Mouse (Mus musculus): ENCODE results near the gene Taar1. TPM values are rescaled to one million over a fixed set of nuclear protein-coding genes. Genes with fewer than 3 reads are reported as not detected.

Gene Taar1
- total RNA-seq (2021): not detected
- long read RNA-seq, experiment 1: 0 reads
- long read RNA-seq, experiment 2: 0 reads

DNA sequence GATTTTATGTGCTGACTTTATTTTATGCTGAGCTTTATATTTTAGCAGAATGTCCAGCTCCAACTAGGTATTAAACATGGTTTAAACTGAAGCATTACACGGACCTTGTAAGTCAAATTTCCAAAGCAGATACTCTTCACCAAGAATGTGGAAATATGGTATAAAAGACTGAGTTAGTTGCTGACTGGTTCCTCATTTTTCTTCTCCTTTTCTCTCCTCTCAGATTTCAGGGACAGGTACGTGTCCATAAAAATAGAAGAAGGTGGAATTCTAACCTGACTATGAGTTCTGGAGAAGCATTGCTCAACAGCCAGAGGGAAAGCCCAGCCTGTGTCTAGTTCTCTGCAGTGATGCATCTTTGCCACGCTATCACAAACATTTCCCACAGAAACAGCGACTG, at the start of gene Taar1:
Gene Taar1 (plus strand): TSS at position 301 of the 400 bp plus-strand sequence.
- no peak for DNase-seq (ENCODE audit: low spot score in 2 of 2)

DNA sequence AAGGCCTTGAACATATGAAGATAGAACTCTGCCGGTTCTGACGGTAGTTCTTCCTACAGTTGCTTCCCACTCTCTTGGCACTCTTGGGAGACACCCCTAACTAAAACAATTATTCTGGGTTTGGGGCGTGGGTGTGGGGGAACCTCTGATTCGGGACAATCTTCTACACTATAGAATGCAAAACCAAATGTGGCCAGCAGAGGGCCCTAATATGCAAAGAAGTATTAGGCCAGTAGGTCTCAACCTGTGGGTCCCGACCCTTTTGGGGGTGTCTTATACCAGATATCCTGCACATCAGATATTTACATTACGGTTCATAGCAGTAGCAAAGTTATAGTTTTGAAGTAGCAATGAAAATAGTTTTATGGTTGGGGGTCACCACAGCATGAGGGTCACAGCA, 39.5 kb upstream of the Taar1 start:
- DNase-seq (ENCODE audit: low spot score in 2 of 2): no peak

DNA sequence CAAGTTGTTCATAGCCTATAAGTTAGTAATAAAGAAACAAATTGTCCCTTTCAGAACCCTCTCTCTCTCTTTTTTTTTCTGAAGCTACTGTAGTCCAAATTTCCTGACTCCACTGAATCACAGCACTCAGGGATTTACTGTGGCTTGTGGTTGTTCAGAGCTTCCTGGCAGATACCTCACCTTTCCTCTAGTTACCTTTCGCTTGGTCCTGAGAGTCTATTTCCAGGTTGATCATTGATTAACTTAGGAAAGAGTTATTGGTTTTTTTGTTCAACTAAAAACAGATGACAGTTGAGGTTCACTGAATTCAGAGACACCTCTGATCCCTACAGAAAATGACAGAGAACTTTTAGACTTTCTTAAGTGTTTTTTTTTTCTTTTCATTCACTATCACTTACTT, 35.2 kb upstream of the Taar1 start:
- DNase-seq (ENCODE audit: low spot score in 2 of 2): no peak

DNA sequence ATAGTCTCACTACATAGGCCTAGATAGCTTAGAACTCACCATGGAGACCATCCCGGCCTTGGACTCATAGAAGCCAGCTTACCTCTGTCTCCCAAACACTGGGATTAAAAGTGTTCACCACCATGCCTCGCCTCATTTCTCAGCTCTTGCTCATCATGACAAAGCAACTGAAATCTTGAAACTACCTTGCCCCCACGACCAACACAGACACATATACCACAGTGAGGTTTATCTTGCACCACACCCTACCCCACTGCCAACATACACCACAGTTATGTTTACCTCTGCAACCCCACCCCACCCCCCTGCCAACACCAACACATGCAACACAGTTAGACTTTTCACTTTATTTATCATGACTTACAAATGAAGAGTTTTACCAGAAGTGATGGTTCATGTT, 34.1 kb upstream of the Taar1 start:
- no peak for DNase-seq (ENCODE audit: low spot score in 2 of 2)

DNA sequence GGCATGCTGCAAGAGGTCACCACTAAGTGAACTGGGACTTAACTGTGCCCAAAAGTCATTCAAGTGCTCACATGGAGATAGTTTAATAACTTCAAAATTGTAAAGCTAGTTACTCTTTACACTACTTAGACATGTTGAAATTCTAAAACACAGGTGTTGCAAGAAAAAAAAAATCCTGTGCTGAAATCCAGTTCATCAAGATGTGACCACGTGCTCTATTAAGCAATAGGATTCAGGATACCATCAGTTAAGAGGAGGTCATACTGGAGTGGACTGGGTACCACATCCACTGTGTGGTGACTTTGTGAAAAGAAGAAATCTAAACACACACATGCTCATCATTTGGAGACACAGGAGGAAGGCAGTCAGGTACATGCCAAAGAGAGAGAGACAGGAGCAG, 27.2 kb upstream of the Taar1 start:
- no peak for DNase-seq (ENCODE audit: low spot score in 2 of 2)

DNA sequence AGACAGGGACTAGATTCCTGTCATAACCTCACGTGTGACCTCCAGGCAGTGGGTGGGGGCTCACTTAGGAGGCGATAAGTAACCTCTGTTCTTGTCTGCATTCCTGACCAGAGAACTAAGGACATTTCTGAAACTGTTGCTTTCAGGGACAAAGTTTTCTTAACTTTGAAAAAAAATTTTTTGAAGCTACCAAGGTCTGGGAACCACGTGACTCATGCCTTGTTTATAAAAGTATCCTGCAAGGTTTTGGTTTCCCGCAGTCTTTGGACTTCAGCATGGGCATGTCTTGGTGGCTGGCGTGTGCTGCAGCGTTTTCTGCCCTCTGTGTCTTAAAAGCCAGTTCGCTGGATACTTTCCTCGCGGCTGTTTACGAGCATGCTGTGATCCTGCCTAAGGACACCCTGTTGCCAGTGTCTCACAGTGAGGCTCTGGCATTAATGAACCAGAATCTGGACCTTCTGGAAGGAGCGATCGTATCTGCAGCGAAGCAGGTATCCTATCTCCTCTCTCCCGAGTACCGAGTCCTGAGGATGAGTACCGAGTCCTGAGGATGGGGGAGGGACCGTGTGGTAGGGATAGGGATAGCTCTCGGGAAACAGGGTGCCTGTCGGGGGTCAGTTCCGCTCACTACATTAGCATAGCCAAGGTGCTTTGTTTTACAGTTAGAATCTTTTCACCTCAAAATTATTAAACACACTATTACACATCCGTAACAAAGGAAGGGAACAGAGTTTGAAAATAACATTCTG, 25.4 kb upstream of the Taar1 start, which contains the start of gene Vnn1:
Gene Vnn1 (plus strand): TSS at position 88 of the 749 bp plus-strand sequence.
- no peak for DNase-seq (ENCODE audit: low spot score in 2 of 2)

DNA sequence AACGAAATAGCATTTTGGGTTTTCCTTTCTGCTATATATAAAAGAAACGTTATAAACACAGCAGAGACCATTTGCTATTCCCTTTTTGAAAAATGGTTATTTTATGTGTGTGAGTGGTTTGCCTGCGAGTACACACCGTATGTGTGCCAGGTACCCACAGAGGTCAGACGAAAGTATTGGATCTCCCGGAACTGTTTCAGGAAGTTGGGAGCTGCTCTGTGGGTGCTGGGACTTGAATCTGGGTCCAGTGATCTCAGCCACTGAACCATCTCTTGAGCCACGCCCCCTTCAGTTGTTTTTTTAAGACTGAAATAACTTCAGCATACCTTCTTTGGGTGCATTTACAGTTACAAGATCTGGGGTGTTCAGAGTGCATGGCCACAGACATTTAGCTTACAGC, 24.8 kb upstream of the Taar1 start:
- DNase-seq (ENCODE audit: low spot score in 2 of 2): no peak

DNA sequence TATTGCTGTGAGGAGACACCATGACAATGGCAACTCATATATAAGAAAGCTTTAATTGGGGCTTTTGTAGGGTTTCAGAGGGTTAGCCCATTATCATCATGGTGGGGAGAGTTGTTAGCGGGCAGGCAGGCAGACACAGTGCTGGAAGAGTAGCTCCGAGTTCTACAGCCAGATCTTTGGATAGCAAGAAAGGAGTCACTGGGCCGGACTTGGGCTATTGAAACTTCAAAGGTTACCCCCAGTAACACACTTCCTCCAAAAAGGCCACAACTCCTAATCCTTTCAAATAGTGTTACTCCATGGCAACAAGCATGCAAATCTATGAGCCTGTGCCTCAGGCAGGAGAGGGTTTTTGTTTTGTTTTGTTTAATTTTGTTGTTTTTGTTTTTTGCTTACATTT, 19.0 kb upstream of the Taar1 start:
- DNase-seq (ENCODE audit: low spot score in 2 of 2): no peak

DNA sequence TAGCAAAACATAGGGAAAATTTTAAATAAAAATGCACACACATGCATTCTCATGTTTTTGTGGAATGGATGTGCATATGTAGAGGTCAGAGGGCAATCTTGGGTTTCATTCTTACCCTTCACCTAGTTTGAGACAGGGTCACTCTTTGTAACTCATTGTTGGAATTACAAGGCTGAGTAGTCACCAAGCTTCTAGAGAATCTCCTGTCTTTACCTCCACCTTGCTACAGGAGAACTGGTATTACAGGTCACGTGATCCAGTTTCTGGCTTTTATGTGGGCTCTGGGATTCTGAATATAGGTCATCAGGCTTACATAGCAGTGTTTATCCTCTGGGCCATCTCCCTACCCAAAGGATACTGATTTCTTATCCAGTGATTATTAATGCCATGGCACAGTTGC, 14.5 kb upstream of the Taar1 start:
- DNase-seq (ENCODE audit: low spot score in 2 of 2): no peak

DNA sequence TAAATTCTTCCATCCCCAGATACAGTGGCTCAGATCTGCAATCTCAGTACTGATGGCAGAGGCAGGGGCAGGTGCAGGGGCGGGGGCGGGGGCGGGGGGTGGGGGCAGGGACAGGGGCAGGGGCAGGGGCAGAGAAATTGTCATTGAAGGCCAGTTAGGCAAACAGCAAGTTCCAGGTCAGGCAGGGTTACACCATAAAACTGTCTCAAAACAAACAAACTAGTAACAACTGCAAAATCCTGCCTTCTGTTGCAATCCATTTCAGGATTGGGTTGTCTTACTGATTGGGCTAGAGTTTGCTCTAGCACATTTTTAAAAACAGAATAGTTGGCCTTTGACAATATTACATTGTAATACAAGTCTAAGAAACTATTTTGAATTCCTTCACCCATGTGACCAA, 2.3 kb downstream of the Taar1 start:
- DNase-seq (ENCODE audit: low spot score in 2 of 2): no peak

DNA sequence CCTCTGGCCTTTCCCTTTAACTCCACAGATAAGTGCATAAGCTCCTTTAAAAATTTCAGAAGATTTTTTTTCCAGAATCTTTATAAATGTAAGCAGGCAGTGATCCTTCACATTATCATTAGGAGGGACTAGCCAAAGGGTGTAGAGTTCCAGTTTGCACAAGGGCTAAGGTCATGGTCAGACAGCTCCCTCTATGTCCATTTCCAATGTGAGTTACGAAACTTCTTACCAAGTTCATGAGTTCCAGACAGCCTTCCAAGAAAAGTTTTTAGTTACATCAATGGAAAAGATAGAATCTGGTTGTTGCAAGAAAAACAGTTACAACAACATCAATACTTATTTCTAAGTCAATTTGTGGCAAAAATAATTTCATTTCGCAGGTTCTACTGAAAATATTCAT, 3.8 kb downstream of the Taar1 start:
- no peak for DNase-seq (ENCODE audit: low spot score in 2 of 2)

DNA sequence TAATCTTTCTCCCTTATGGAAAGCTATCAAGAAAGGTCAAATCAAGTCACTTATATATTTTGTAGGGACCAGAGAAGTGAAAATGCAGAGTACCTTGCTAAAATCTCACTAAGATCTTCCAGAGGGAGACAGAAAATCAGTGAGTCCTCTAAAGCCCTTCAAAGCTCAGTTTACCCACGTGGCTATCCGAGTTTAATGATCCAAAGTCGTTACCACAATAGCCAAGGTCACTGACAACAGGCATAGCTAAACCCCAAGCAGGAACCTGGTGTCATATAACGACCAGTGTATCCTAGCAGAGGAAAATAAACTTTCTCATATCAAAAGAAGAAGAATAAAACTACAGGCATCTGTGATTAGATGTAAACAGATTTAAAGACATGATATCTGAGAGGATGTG, 17.5 kb downstream of the Taar1 start:
- DNase-seq (ENCODE audit: low spot score in 2 of 2): no peak

DNA sequence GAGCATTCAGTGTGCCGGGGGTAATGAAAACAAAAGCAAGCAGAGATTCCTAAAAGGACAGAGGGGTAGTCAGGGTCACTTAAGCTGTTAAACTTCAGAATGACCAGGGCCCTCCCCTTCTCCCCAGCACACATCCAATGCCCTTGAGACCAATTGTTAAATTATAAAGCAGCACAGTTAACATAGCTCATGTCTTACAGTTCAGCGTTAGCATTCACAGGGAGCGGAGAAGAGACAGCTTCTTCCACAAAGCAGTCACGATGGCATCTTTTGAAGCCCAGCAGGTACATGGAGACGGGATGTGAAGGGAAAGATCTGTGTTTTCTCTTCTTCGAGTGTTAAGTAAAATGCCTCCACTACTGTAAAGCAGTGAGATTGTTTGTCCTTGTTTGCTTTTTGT, 18.2 kb downstream of the Taar1 start, which contains the start of gene Taar2:
Gene Taar2 (plus strand): TSS at position 261 of the 400 bp plus-strand sequence.
- no peak for DNase-seq (ENCODE audit: low spot score in 2 of 2)

DNA sequence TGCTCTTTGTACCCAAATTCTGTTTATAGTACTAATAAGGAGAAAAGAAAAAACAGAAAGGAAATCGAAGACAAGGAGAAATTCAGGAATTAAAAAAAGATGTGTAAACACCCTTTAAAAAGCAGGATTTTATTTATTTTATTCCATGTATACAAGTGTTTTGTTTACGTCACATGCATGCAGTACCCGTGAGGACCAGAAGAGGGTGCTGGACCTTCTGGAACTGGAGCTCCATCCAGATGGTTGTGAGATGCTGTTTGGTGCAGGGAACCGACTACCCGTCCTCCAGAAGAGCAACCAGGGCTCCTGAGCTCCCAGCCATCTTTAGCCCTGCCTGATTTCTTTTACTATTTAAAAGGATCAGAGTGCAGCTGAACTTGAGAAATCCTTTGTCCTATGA, 22.3 kb downstream of the Taar1 start:
- no peak for DNase-seq (ENCODE audit: low spot score in 2 of 2)

DNA sequence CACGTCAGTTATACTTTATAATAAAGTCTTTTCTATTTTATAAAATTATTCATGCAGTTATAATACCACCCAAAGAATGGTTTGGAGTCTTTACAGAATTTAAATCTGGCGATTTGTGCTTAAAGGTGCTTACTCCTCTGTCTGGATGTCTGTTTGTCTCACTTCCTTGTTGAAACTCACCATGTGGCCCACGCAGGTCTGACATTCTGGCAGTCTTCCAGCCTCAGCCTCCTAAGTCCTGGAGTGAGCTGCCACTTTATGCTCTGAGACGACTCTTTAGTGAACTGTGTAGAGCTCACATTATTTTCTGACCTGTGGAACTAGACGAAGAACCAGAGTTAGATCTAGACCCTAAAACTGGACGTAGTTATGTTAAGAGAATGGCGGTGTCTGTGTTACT, 27.9 kb downstream of the Taar1 start:
- DNase-seq (ENCODE audit: low spot score in 2 of 2): no peak

DNA sequence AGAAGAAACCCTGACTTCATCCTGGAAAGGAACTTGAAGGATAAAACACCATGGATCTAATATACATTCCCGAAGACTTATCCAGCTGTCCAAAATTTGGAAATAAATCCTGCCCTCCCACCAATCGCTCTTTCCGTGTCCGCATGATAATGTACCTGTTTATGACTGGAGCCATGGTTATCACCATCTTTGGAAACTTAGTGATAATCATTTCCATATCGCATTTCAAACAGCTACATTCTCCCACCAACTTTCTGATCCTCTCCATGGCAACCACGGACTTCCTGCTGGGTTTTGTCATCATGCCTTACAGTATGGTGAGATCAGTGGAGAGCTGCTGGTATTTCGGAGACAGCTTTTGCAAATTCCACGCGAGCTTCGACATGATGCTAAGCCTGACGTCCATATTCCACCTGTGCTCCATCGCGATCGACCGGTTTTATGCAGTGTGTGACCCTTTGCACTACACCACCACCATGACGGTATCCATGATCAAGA, 29.4 kb downstream of the Taar1 start, which contains the start of gene Taar3:
Gene Taar3 (plus strand): TSS at position 51 of the 498 bp plus-strand sequence.
- DNase-seq (ENCODE audit: low spot score in 2 of 2): no peak

DNA sequence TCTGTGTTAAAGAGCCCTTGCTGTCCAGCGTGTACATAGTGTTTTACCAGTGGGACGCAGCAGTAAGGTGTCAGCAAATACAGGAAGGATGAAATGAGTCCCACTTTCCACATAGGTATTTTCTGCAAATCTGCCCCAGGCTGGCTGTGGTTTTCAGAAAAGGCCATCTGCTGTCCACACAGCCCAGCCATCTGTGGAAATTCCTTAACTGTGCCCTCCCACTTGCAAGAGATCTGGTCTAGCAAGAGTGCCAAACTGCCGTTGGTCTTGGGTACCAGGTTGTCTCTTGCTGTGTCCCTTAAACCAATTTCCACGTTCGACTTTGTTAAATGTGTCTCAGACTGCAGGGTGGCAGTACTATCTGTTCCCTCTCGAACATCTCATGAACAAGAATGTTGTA, 31.6 kb downstream of the Taar1 start:
- DNase-seq (ENCODE audit: low spot score in 2 of 2): no peak

DNA sequence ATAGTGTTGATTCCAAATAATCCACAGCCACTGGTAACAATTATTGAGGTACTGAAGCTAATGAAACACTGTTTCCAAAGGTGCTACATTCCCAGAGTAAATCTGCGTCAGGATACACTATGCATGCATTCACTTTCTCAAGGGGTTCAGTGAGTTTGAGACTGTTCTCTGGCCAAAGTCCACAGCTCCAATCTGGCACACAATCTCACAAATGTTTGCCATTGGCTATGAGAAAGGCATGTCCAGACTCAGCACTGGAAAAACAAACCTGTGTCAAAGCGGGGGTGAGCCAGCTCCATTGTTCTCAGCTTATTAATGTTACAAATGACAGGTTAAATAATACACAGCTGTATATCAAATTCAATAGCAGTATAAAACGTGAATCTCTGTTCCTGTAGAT, 38.9 kb downstream of the Taar1 start:
- DNase-seq (ENCODE audit: low spot score in 2 of 2): no peak

DNA sequence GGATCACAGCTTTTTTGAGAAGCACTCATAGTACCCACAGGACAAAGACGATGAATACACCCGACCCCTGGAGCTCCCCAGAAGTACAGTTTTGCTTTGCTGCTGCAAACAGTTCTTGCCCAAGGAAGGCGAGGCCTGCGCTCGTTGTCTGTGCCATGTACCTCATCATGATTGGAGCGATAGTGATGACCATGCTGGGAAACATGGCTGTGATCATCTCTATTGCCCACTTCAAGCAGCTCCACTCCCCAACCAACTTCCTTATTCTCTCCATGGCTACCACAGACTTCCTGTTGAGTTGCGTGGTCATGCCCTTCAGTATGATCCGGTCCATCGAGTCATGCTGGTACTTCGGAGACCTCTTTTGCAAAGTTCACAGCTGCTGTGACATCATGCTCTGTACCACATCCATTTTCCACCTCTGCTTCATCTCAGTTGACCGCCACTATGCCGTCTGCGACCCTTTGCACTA, 40.3 kb downstream of the Taar1 start, which contains the start of gene Taar4:
Gene Taar4 (plus strand): TSS at position 51 of the 472 bp plus-strand sequence.
- no peak for DNase-seq (ENCODE audit: low spot score in 2 of 2)

DNA sequence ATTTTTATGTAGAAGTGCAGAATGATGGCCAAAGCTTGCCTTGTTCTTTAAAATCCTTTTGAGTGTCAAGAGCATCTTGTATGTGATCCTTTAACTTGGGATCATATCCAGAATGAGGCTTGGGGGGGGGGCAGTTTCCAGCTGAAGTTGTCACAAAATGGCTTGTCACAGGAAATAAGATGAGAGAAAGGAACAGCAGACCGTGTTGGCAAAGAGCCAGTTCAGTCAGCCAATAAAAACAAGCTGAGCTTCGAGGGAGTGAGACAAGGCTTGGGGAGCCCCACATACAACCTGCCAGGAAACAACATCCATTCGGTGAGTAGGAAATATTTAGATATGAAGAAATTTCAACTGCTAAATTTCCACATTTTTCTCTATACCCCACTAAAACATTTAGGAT, 43.3 kb downstream of the Taar1 start:
- no peak for DNase-seq (ENCODE audit: low spot score in 2 of 2)

DNA sequence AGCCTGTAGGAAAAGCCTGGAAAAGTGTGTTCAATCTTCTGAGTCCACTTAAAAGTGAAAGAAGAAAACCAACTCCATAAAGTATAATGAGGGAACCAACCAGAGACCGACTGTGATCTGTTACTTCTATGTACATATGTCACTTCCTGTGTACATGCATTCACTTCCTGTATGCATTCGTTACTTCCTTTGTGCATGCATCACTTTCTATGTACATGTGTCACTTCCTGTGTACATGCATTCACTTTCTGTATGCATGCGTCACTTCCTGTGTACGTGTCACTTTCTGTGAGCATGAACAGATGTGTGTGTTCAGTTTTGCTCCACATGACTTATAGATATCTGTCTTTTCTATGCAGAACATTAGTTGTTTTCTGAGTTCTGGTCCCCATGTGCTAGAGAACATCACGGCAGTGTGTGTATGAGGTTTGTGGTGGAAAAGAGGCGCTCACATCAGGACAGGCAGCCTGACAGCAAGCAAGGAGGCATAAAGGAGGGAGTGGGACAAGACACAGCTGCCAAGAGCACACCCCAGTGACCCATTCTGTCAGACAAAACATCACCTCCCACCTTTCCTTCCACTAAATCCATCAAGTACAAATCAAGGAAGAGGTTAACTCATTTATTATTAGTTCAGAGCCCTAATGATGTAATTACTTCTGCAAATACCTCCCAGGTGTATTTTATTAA, 44.9 kb downstream of the Taar1 start:
- no peak for DNase-seq (ENCODE audit: low spot score in 2 of 2)

DNA sequence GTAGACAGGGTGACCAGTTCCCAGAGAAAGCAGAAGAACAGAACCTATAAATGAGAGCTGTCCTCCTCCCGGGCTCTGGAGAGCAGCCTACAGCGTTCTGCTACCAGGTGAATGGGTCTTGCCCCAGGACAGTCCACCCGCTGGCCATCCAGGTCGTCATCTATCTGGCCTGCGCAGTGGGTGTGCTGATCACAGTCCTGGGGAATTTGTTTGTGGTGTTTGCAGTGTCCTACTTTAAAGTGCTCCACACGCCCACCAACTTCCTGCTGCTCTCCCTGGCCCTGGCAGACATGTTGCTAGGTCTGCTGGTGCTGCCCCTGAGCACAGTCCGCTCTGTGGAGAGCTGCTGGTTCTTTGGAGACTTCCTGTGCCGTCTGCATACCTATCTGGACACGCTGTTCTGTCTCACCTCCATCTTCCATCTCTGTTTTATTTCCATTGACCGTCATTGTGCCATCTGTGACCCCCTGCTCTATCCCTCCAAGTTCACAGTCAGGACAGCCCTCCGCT, 50.6 kb downstream of the Taar1 start, which contains the start of gene Taar5:
Gene Taar5 (plus strand): TSS at position 51 of the 510 bp plus-strand sequence.
- DNase-seq (ENCODE audit: low spot score in 2 of 2): no peak
